Mouse (Mus musculus): ENCODE data around the gene Slc47a2.

Slc47a2 gene

GRCm38 (mm10) chr11:61278445-61279077, 64.1 kb downstream of the Slc47a2 start:
- no peak for DNase-seq (ENCODE audit: low spot score in 2 of 2)

DNA sequence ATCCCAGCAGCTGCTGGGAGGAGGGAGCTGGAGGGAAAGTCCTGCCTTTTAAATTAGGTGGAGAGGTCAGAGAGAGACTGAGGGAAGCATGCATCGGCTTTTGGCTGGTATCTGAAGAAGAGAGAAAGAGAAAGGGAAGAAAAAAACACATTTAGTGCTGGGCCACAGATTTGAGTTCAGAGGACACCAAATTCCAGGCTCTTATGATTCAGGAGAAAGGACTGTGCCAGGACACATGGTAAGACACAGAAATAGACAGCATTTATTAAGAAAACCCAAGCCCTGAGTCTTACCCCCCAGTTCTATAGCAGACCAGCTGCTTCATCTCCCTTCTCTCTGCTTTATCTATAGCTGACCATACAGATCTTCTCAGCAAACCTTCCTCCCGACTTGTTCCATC, 64.7 kb downstream of the Slc47a2 start:
- DNase-seq (ENCODE audit: low spot score in 2 of 2) = no peak

- no peak for DNase-seq (ENCODE audit: low spot score in 2 of 2)
These were observed 66.2 kb downstream of the Slc47a2 start for GRCm38 (mm10) chr11:61276482-61276881.

GRCm38 (mm10) chr11:61275106-61275505, 67.6 kb downstream of the Slc47a2 start:
- no peak for DNase-seq (ENCODE audit: low spot score in 2 of 2)

GRCm38 (mm10) chr11:61274421-61274820, 68.2 kb downstream of the Slc47a2 start:
- no peak for DNase-seq (ENCODE audit: low spot score in 2 of 2)

GRCm38 (mm10) chr11:61273928-61274327, 68.7 kb downstream of the Slc47a2 start:
- DNase-seq (ENCODE audit: low spot score in 2 of 2) = no peak

DNA sequence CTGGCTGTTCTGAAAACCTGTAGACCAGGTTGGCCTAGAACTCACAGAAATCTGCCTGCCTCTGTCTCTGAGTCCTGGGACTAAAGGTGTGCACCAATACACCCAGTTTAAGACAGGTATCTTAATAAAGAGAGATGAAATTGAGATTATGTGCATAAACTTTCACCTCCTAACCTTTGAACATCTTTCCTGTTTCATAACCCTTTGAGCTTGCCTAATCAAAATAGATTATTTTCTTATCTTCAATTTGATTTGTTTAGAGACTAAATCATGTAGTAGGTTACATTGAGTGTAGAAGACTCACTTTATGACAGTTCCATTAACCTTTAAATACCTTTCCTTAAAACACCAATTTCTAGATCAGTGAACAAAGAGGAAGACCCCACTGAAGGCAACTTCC, 71.0 kb downstream of the Slc47a2 start:
- DNase-seq (ENCODE audit: low spot score in 2 of 2) = no peak

- DNase-seq (ENCODE audit: low spot score in 2 of 2) = no peak
These were observed 72.3 kb downstream of the Slc47a2 start for GRCm38 (mm10) chr11:61270406-61270805.

DNA sequence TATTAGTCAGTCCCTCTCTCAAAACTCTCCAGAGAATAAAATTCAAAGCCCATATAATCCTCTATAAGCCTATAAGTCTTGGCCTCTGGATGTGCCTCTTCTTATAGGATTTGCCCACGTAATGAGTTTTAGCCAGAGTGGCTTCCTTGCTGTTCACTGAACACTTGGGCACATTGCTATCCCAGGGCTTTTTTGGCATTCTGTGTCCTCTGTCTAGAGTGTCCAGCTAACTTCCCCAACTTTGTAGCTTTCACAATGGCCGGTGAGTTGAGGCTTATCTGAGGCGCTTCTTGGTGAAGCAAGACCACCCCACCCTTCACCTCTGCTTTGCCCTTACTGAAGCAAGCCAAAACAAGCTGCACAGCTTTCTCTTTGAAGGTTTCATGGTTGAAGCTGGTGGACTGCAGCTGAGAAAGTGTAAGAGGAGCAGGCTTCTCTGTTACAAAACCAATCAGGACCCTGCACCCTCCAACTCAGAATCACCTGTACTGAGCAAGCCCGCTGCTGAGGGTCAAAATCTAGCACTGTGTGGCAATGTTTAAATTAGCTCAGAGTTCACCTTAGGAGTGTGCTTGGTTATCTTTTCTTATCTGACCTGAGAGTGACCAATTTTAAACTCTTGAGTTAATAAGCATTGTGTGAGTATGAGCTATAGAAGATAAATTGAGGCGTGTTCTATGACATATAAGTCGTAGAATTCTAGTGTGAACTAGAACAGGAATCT, 73.9 kb downstream of the Slc47a2 start:
- DNase-seq (ENCODE audit: low spot score in 2 of 2) = no peak

DNA sequence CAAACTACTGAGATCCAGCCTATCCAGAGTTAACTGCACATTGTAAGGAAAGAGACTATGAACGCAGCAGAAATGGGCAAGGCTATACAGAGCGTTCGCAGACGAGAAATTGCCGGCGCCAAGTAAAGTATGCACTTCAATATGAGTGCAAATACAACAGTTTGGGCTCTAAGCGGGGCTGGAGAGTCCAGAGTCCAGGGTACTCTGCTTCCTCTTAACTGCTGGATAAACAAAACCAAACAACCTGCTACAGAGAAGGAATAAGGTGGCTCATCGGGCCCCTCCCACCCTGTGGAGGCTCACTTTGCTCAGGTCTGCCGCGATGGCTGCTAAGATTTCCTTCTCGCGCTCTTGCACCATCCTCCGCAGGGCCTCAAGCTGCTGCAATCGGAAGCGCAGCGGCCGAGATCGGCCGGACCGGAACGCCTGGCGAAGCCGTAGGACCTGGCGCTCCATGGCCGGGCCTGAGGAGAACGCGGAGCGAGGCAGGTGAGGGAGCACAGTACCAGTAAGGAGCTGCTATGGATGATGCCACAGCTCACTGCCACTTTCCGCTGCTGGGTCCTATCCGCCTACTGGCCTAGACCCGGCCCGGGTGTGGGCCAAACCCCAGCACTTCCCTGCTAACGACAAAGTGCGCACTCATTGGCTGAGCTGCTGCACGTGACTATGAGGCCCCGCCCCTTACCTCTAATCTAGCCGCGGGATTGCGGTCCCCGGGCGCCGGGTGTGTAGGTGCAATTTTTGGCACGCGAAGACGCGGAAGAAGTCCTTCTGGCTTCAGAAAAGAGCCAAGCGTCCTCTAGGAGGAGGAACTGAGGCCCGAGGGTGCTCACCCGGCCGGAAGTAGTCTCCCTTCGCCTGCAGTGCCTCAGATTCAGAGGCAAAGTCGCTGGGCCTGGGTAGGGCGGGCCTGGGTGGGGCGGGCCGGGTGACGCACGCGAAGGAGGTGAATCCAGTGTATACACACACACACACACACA, 75.8 kb downstream of the Slc47a2 start, which contains the start of gene Aldh3a2:
Aldh3a2 (minus strand) TSS at position 914 of the 983 bp plus-strand sequence.
- peak; percentile 95 for DNase-seq (ENCODE audit: low spot score in 2 of 2)

GRCm38 (mm10) chr11:61263841-61264240, 78.8 kb downstream of the Slc47a2 start:
- DNase-seq (ENCODE audit: low spot score in 2 of 2) = no peak

GRCm38 (mm10) chr11:61262516-61262915, 80.1 kb downstream of the Slc47a2 start:
- DNase-seq (ENCODE audit: low spot score in 2 of 2) = no peak

DNA sequence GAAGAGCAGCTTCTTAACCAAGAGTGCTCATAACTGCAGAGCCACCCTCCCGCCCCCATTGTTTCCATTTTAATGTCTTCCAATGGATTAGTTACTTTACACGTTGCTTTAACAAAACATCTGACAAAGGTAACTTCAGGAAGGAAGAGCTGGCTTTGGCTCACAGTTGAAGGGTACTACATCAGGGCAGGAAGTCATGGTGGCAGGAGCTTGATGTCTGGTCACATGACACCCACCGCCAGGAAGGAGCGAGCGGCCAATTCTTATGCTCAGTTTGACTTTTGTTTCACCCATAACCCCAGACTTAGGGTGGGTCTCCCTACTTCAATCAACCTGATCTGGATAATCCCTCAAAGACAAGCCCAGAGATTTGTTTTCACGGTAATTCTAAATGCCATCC, 83.6 kb downstream of the Slc47a2 start:
- DNase-seq (ENCODE audit: low spot score in 2 of 2) = no peak

- no peak for DNase-seq (ENCODE audit: low spot score in 2 of 2)
These were observed 89.9 kb downstream of the Slc47a2 start for GRCm38 (mm10) chr11:61252807-61253206.

DNA sequence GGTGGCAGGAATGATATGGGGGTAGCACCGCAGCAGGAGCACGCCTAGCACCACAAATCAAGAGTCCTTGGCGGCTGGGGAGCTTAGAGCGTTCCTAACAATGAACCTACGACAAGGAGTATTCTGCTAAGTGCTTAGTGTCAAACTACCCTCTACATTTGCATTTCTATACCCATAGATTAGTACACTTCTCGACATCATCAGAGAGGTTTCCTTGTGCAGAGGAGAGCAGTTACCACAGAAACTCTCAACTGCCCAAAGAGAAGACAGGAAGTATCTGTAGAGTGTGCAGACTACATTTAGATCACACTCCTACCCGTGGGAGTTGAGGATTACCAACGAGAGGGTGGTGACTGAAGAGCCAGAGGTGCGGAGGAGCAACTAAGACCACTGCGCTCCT, 90.9 kb downstream of the Slc47a2 start:
- DNase-seq (ENCODE audit: low spot score in 2 of 2) = no peak
